Mouse (Mus musculus): Measurements from ENCODE around the gene Dnpep.

GRCm38 (mm10) chr1:75319166-75319565 is 1.4 kb upstream of the Dnpep start:
- no peak for TF ChIP-seq POLR2A (IDR thresholded peaks at IDR 0.05; ENCODE audit: borderline replicate concordance, extremely low read depth, low read depth, low read length)
- no peak for TF ChIP-seq CTCF (IDR thresholded peaks at IDR 0.05; ENCODE audit: insufficient read depth, low read length)

All from lung, adult 2 months (tissue).